Mouse (Mus musculus) right cerebral cortex, postnatal 36 days (tissue): ENCODE measurements around the gene Dclk1.

Source experiments
- DNase-seq, 2 experiments: peaks; one replicate each; pipeline ENCODE4 v3.0.0; 2022; ENCODE audit warnings: low spot score in 2 of 2, mixed read lengths in 1 of 2

Gene Dclk1

GRCm38 (mm10) chr3:55397752-55398693 is 155.9 kb downstream of the Dclk1 start:
- DNase-seq: peak in 1 of 2 experiments; percentile 53

- no peak for DNase-seq
Observed at GRCm38 (mm10) chr3:55401236-55401635, 159.1 kb downstream of the Dclk1 start.

- no peak for DNase-seq
Observed at GRCm38 (mm10) chr3:55404751-55405150, 162.6 kb downstream of the Dclk1 start.

- DNase-seq: no peak
Observed at GRCm38 (mm10) chr3:55406616-55407015, 164.5 kb downstream of the Dclk1 start.

GRCm38 (mm10) chr3:55411547-55411946 is 169.4 kb downstream of the Dclk1 start:
- no peak for DNase-seq

GRCm38 (mm10) chr3:55415527-55415950 is 173.4 kb downstream of the Dclk1 start:
- peak; percentile 82 to 86 for DNase-seq

GRCm38 (mm10) chr3:55418845-55419244 is 176.7 kb downstream of the Dclk1 start:
- DNase-seq: no peak

- DNase-seq: no peak
Observed at GRCm38 (mm10) chr3:55419334-55419733, 177.2 kb downstream of the Dclk1 start.

GRCm38 (mm10) chr3:55420436-55421083 is 178.4 kb downstream of the Dclk1 start:
- DNase-seq: no peak

- DNase-seq: peak in 1 of 2 experiments; percentile 83
Observed at GRCm38 (mm10) chr3:55423640-55424397, 181.7 kb downstream of the Dclk1 start.

- no peak for DNase-seq
Observed at GRCm38 (mm10) chr3:55430022-55430549, 187.9 kb downstream of the Dclk1 start.

- no peak for DNase-seq
Observed at GRCm38 (mm10) chr3:55431223-55431622, 189.1 kb downstream of the Dclk1 start.

- no peak for DNase-seq
Observed at GRCm38 (mm10) chr3:55434276-55434675, 192.1 kb downstream of the Dclk1 start.

GRCm38 (mm10) chr3:55438824-55439446 is 196.8 kb downstream of the Dclk1 start:
- DNase-seq: no peak

- peak in 1 of 2 experiments; percentile 73 for DNase-seq
Observed at GRCm38 (mm10) chr3:55440342-55440741, 198.2 kb downstream of the Dclk1 start.

- DNase-seq: peak; percentile 68 to 72
Observed at GRCm38 (mm10) chr3:55442012-55442645, 200.0 kb downstream of the Dclk1 start.

GRCm38 (mm10) chr3:55443271-55443670 is 201.1 kb downstream of the Dclk1 start:
- no peak for DNase-seq

GRCm38 (mm10) chr3:55443725-55444124 is 201.6 kb downstream of the Dclk1 start:
- DNase-seq: peak in 1 of 2 experiments; percentile 49

GRCm38 (mm10) chr3:55446681-55447080 is 204.5 kb downstream of the Dclk1 start:
- no peak for DNase-seq
